Mouse (Mus musculus) stomach, postnatal 0 days (tissue): ENCODE data around the gene Fam221b. TPM values are rescaled to one million over a fixed set of nuclear protein-coding genes. Genes with fewer than 3 reads are reported as not detected.
A peak's percentile ranks its signal among the peaks of the same experiment; 100 is the strongest.

Source experiments
- ATAC-seq: fragments of 200-750 bp; cut with Nextera tagmentation; 2 replicates; pipeline ENCODE4 v1.8.0; 2017; ENCODE audit not compliant: low FRiP score, low TSS enrichment
- DNase-seq: peaks from one replicate; pipeline ENCODE4 v3.0.0-alpha.2; 2016; ENCODE audit warnings: low spot score
- H3K27ac ChIP-seq: fragments of 300-500 bp; sonication (generic); replicated peaks from 2 replicates; pipeline ENCODE4 v1.5.1; 2014; ENCODE audit warnings: mild to moderate bottlenecking, control low read depth
- H3K27me3 ChIP-seq: fragments of 300-500 bp; sonication (generic); 2 replicates; pipeline ENCODE4 v1.6.1; 2014; ENCODE audit warnings: low read length; ENCODE audit not compliant: control insufficient read depth, insufficient read depth
- H3K36me3 ChIP-seq: fragments of 300-500 bp; sonication (generic); 2 replicates; pipeline ENCODE4 v1.6.1; 2014; ENCODE audit warnings: low read length, mixed read lengths; ENCODE audit not compliant: control insufficient read depth, insufficient read depth
- H3K4me1 ChIP-seq: fragments of 300-500 bp; sonication (generic); replicated peaks from 2 replicates; pipeline ENCODE4 v1.6.1; 2014; ENCODE audit warnings: antibody characterized with exemption; ENCODE audit not compliant: control insufficient read depth, insufficient read depth
- H3K4me2 ChIP-seq: fragments of 300-500 bp; sonication (generic); replicated peaks from 2 replicates; pipeline ENCODE4 v1.6.1; 2014; ENCODE audit warnings: low read depth, mild to moderate bottlenecking, control low read depth, moderate library complexity
- H3K4me3 ChIP-seq: fragments of 300-500 bp; sonication (generic); 2 replicates; pipeline ENCODE4 v1.5.1; 2014; ENCODE audit warnings: low read depth, low read length, control low read depth
- H3K9ac ChIP-seq: fragments of 300-500 bp; sonication (generic); 2 replicates; pipeline ENCODE4 v1.6.1; 2014; ENCODE audit warnings: mild to moderate bottlenecking, low read length, control low read depth, mixed read lengths
- H3K9me3 ChIP-seq: fragments of 300-500 bp; sonication (generic); 2 replicates; pipeline ENCODE4 v1.6.1; 2016; ENCODE audit warnings: low read length; ENCODE audit not compliant: control insufficient read depth
- CTCF ChIP-seq: IDR thresholded peaks from 2 replicates; pipeline ENCODE4 v1.5.1; 2016; ENCODE audit warnings: antibody characterized with exemption, low read depth, mild to moderate bottlenecking, moderate library complexity
- EP300 ChIP-seq: optimal IDR thresholded peaks from 2 replicates; pipeline ENCODE3; 2016; ENCODE audit warnings: antibody characterized with exemption
- WGBS: fragments of 180-500 bp; shearing (Covaris S2); extraction: QIAGEN DNeasy Blood & Tissue Kit; methylation state at CpG from one replicate; pipeline ENCODE4 v1.1.7; 2014; 5-methylcytosine and 5-hydroxymethylcytosine counted together
- polyA plus RNA-seq: library from polyadenylated mRNA; unstranded; fragments of >200 nt; fragmentation: Nextera tagmentation; extraction: Ambion mirVana; gene quantifications from 2 replicates; pipeline ENCODE4 v1.2.1, GENCODE M21; 2015

Fam221b gene
- polyA plus RNA-seq, 1 experiment from 2014 or later = 3.6 TPM

DNA sequence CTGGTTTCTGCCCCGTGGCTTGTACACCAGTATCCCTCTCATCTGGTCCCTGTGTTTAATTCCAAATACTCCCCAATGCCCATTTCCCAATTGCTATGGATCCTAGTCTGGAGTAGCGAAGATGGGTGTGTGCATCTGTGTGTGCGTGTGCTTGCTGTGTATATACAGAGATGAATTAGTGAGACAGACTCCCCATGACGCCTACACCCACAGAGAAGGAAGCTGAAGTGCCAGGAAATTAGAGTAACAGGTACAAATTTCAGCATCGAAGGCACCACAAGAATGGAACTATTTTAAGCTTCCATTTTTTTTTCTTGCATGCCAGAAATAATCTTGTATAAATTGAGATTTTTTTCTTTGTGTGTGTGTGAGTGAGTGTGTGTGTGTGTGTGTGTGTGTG lies 22.1 kb upstream of the Fam221b start:
- Histone ChIP-seq H3K9ac (no peak overlapping the region), H3K27ac (no peak overlapping the region), H3K4me2 (no peak overlapping the region), H3K27me3 (no peaks in the 10 kb centered on the region), H3K36me3 (peaks cover 3% of the 10 kb centered on the region; the same call in 1 of the 2 replicates), H3K4me1 (no peaks in the 10 kb centered on the region; the same call in 1 of the 2 replicates), H3K4me3 (no peak overlapping the region), H3K9me3 (no peaks in the 10 kb centered on the region)
- DNase-seq = no peak
- TF ChIP-seq CTCF (no peak), EP300 (no peak)
- 68% methylated on average over 5 of the region's 5 CpGs for WGBS
- no peak for ATAC-seq

DNA sequence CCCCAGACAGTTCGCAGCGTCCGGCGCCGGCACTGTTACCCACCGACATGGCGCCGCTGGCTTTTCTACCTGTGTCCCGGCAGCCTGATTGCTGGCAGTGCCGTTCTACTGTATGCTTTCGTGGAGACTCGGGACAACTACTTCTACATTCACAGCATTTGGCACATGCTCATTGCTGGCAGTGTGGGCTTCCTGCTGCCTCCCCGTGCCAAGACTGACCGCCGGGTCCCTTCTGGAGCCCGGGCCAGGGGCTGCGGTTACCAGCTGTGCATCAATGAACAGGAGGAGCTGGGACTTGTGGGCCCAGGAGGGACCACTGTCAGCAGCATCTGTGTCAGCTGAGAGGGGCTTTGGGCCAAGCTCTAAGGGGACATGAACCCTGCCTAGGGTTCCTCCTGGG lies 21.1 kb upstream of the Fam221b start:
- peaks cover 6% of the 10 kb centered on the region; the same call in 1 of the 2 replicates for H3K36me3 ChIP-seq
- TF ChIP-seq CTCF (no peak), EP300 (no peak)
- H3K4me1 ChIP-seq = no peaks in the 10 kb centered on the region; the same call in 1 of the 2 replicates
- H3K4me2 ChIP-seq = no peak overlapping the region
- no peak for DNase-seq
- no peaks in the 10 kb centered on the region for H3K27me3 ChIP-seq
- ATAC-seq = no peak
- WGBS = 97% methylated on average over 17 of the region's 17 CpGs
- no peak overlapping the region for H3K27ac ChIP-seq
- no peak overlapping the region for H3K4me3 ChIP-seq
- H3K9me3 ChIP-seq = no peaks in the 10 kb centered on the region
- no peak overlapping the region for H3K9ac ChIP-seq

DNA sequence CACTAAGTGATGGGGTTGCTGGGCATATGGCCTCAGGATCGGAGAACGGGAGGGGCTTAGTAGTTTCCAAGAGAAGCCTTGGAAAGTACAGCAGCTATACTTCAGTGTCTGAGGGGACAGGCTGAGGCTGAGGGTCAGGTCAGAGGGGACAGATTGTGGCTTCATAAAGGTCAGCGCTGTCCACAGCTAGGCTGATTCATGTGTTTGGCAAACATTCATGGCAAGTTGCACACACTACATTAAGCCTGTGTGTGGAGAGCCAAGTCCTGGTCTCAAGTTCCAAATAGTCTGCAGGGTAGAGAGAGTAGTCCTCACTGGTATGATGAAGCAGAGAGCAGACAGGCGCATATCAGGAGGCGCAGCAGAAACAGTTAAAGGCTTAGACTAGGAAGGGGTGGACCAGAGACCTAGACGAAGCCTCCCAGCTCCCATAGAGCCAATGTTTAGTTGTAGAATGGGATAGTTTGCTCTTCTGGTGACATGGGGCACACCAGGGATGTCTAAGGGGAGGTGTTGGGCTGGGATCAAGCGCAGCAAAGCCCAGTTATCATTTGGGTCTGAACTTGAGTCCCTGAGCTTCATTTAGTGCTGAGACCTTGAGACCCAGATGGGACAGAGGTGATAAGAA lies 10.6 kb upstream of the Fam221b start:
- 79% methylated on average over 7 of the region's 7 CpGs for WGBS
- DNase-seq (no peak), ATAC-seq (no peak)
- Histone ChIP-seq H3K27me3 (no peaks in the 10 kb centered on the region), H3K9ac (no peak overlapping the region), H3K4me1 (no peaks in the 10 kb centered on the region), H3K4me2 (no peak overlapping the region), H3K27ac (no peak overlapping the region), H3K4me3 (no peak overlapping the region), H3K36me3 (peaks cover 3% of the 10 kb centered on the region; the same call in 1 of the 2 replicates), H3K9me3 (no peaks in the 10 kb centered on the region)
- TF ChIP-seq CTCF (no peak), EP300 (no peak)

DNA sequence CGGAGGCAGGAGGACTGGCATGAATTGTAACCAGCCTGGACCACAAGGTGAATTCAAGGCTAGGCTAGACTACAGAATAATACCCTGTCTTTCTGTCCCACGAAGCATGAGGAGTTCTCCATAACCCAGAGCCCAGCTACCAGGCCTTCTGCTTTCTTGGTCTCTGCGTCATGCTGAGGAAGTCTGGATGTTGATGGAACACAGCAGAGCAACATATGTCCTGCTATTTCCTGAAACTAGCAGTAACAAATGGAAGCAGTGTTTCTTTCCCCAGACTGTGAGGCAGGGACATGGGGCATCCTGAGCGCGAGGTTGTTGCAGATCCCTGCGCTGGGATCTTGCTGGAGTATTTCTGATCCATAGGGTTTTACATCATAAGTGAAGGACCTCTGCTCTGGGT lies 9.6 kb upstream of the Fam221b start:
- TF ChIP-seq EP300 (no peak), CTCF (no peak)

DNA sequence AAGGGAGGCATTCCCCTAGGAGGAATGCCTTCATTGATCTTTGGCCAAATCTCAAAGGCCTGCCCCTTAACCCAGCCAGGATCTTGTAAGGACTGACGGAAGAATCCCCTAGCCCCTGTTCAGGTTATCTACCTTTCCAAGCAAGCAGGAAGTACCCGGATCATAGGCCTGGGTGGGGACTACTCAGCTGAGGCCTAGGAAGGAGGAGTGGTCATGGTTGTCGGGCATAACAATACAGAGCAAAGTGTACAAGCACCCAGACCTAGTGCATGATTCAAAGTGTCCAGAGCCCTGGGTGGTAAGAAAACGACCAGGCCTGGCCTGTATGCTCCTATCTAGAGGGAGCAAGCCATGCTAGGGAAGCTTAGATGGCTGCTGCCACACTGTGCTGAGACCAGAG lies 6.7 kb upstream of the Fam221b start:
- Histone ChIP-seq H3K4me3 (no peak overlapping the region), H3K36me3 (no peaks in the 10 kb centered on the region; the same call in 1 of the 2 replicates), H3K27ac (no peak overlapping the region), H3K4me1 (no peaks in the 10 kb centered on the region), H3K9me3 (no peaks in the 10 kb centered on the region), H3K4me2 (no peak overlapping the region), H3K27me3 (no peaks in the 10 kb centered on the region), H3K9ac (no peak overlapping the region)
- WGBS = 48% methylated on average over 4 of the region's 4 CpGs
- no peak for DNase-seq
- no peak for TF ChIP-seq CTCF
- TF ChIP-seq EP300 = no peak
- peak; percentile 27; the same call in 1 of the 2 replicates for ATAC-seq

More for the DNA sequence above, 9.6 kb upstream of the Fam221b start:
- H3K4me3 ChIP-seq = no peak overlapping the region
- 91% methylated on average over 6 of the region's 6 CpGs for WGBS
- DNase-seq = no peak
- no peak overlapping the region for H3K9ac ChIP-seq
- H3K4me1 ChIP-seq = no peaks in the 10 kb centered on the region
- H3K4me2 ChIP-seq = no peak overlapping the region
- H3K36me3 ChIP-seq = peaks cover 3% of the 10 kb centered on the region; the same call in 1 of the 2 replicates
- H3K27ac ChIP-seq = no peak overlapping the region
- no peaks in the 10 kb centered on the region for H3K27me3 ChIP-seq
- no peak for ATAC-seq
- H3K9me3 ChIP-seq = no peaks in the 10 kb centered on the region

DNA sequence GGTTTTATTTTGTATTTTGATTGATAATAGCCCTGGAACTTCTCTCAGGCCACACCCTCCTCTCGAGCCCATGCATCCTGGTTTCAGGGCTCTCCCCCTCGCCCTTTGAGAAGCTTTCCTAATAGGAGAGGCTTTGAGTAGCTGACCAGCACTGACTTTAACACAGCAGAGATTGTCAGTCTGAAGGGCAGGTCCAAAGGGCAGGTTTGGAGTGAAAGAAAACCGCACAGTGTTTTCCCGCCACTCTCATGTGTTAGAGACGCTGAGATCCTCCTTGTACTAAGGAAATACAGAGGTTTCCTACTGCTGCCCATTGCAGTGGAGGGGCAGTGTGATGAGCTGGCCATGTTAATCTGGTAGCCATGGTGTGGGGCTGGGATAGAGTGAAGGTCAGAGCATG lies 6.0 kb upstream of the Fam221b start:
- H3K36me3 ChIP-seq = no peaks in the 10 kb centered on the region; the same call in 1 of the 2 replicates
- H3K9ac ChIP-seq = no peak overlapping the region
- H3K27me3 ChIP-seq = no peaks in the 10 kb centered on the region
- H3K27ac ChIP-seq = no peak overlapping the region
- H3K4me3 ChIP-seq = no peak overlapping the region
- H3K4me1 ChIP-seq = no peaks in the 10 kb centered on the region
- no peak for DNase-seq
- H3K4me2 ChIP-seq = no peak overlapping the region
- ATAC-seq = no peak
- WGBS = 70% methylated on average over 5 of the region's 5 CpGs
- TF ChIP-seq EP300 = no peak
- TF ChIP-seq CTCF = no peak
- no peaks in the 10 kb centered on the region for H3K9me3 ChIP-seq
